Mouse (Mus musculus) cerebellum, adult 2 months (tissue): ENCODE data around the gene Gng8.

Source experiments
- CTCF ChIP-seq: fragments of 200-500 bp; IDR thresholded peaks from 2 replicates; pipeline ENCODE4 v1.5.1; 2011; ENCODE audit warnings: low read depth, mild to moderate bottlenecking, control low read depth, low read length, moderate library complexity, borderline replicate concordance; ENCODE audit not compliant: insufficient read depth
- POLR2A ChIP-seq: fragments of 200-500 bp; IDR thresholded peaks from 2 replicates; pipeline ENCODE4 v1.6.1; 2011; ENCODE audit warnings: low read length, control low read depth, borderline replicate concordance; ENCODE audit not compliant: insufficient read depth

GRCm38 (mm10) chr7:16875326-16875725 is 16.3 kb upstream of the Gng8 start:
- TF ChIP-seq POLR2A, result no peak
- TF ChIP-seq CTCF, result no peak
